In the genomic region with DNA sequence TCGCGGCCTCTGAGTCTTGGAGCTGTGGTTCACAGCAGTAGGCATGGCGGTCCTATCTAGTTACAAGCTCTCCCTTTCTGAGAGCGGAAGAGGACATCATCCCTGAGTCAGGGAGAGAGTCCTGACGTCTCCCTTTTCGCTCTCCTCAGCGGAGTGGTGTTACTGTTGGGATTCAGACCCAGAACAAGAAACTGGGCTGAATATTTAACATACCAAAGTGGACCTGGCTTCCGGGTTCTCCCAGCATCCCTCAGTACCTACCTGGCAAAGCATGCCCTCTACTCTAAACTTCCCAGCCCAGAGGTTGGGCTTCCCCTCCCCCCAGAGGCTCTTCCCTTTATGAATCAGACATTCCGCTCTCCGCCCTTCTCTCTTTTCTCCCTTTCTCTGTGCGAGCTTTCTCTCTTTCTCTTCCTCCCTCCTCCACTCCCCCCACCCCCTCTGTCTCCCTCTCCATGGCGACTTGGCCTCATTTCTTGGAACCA, we compare ENCODE assay signal across 7 mouse cellular contexts. TPM values are rescaled to one million over a fixed set of nuclear protein-coding genes. Genes with fewer than 3 reads are reported as not detected.
DNase-seq lines count a peak whose midpoint lies in the region; ATAC-seq and TF ChIP-seq lines count a peak whose summit lies in the region.

No protein-coding gene starts in this region.

- H3K36me3 ChIP-seq in testis, adult 2 months (ENCODE audit: control insufficient read depth, insufficient read depth, low read length): no peaks in the 10 kb centered on the region
- H3K36me3 ChIP-seq in limb, embryonic 11.5 days (ENCODE audit: control insufficient read depth, insufficient read depth, low read length): no peaks in the 10 kb centered on the region

- no peaks in the 10 kb centered on the region; the same call in 1 of the 2 replicates for H3K27me3 ChIP-seq in testis, adult 2 months (ENCODE audit: control insufficient read depth, insufficient read depth, low read length)
- no peaks in the 10 kb centered on the region for H3K27me3 ChIP-seq in limb, embryonic 11.5 days (ENCODE audit: control insufficient read depth, insufficient read depth, low read length)

- intact Hi-C loops in heart, postnatal 10 days (cut with DNase I): loop anchor here (5.0 to 10.0 kb wide), 2 partner anchors 67 to 279 kb away; no protein-coding TSS in a partner anchor

- H3K9me3 ChIP-seq in limb, embryonic 11.5 days (ENCODE audit: control insufficient read depth, low read length): no peaks in the 10 kb centered on the region

- peaks cover 4% of the 10 kb centered on the region for H3K4me1 ChIP-seq in testis, adult 2 months (ENCODE audit: control insufficient read depth, insufficient read depth, low read length)
- peaks cover 5% of the 10 kb centered on the region for H3K4me1 ChIP-seq in limb, embryonic 11.5 days (ENCODE audit: control insufficient read depth, insufficient read depth, low read length)
- H3K4me1 ChIP-seq in olfactory bulb, adult 2 months (ENCODE audit: control insufficient read depth, insufficient read depth, low read length): peaks cover 18% of the 10 kb centered on the region

- no peak for TF ChIP-seq POLR2A in testis, adult 2 months (IDR thresholded peaks at IDR 0.05; ENCODE audit: control insufficient read depth, low read depth, low read length)
- TF ChIP-seq POLR2A in olfactory bulb, adult 2 months (IDR thresholded peaks at IDR 0.05; ENCODE audit: insufficient read depth, low read depth, low read length): no peak

- TF ChIP-seq CTCF in testis, adult 2 months (IDR thresholded peaks at IDR 0.05; ENCODE audit: control insufficient read depth, insufficient read depth, insufficient replicate concordance, low read depth, low read length): no peak
- no peak for TF ChIP-seq CTCF in olfactory bulb, adult 2 months (IDR thresholded peaks at IDR 0.05; ENCODE audit: insufficient read depth, low read depth, low read length)

- H3K4me3 ChIP-seq in testis, adult 2 months (ENCODE audit: control insufficient read depth, low read depth, low read length): peak overlapping the region; percentile 26
- H3K4me3 ChIP-seq in limb, embryonic 11.5 days (ENCODE audit: low read depth, low read length): 0 out of 2 replicates have a peak overlapping the region, but pooled peaks have one; percentile 24
- peak overlapping the region; percentile 38 for H3K4me3 ChIP-seq in olfactory bulb, adult 2 months (ENCODE audit: insufficient read depth, low read depth, low read length)

- H3K9ac ChIP-seq in limb, embryonic 11.5 days (ENCODE audit: low read length): peak overlapping the region; percentile 28; the same call in 1 of the 2 replicates

- DNase-seq in testis, postnatal 10 days (ENCODE audit: low spot score): no peak
- peak; percentile 53 for DNase-seq in embryo, embryonic 11 days
- DNase-seq in heart, postnatal 10 days: peak; percentile 48 to 56
- no peak for DNase-seq in limb, embryonic 11.5 days (ENCODE audit: low spot score)
- no peak for DNase-seq in layer of hippocampus, postnatal 36 days

- peak overlapping the region; percentile 45 for H3K4me2 ChIP-seq in limb, embryonic 11.5 days (ENCODE audit: low read depth, severe bottlenecking)

- WGBS in limb, embryonic 11.5 days: 24% methylated on average over 12 of the region's 12 CpGs
- WGBS in olfactory bulb, adult 2 months: 9% methylated on average over 12 of the region's 12 CpGs

- ATAC-seq in limb, embryonic 11.5 days (ENCODE audit: insufficient number of reproducible peaks, low FRiP score, low TSS enrichment, low read depth): no peak

- no peak overlapping the region for H3K27ac ChIP-seq in testis, adult 2 months (ENCODE audit: control insufficient read depth, insufficient read depth, low read depth, low read length)
- H3K27ac ChIP-seq in limb, embryonic 11.5 days (replicated peaks; ENCODE audit: low read depth, low read length): no peak overlapping the region
- peak overlapping the region; percentile 84 for H3K27ac ChIP-seq in olfactory bulb, adult 2 months (ENCODE audit: insufficient read depth, low read depth, low read length)

RNA-seq across cellular contexts. Expression of a gene that starts 5.3 kb away (rescaled TPM):
- polyA plus RNA-seq in testis, adult 2 months (2012; rRNA removed): 0.12 and 0.13 TPM in 2 replicates
- total RNA-seq in heart, postnatal 10 days (2021): not detected
- 2.9 and 3.5 TPM in 2 replicates for polyA plus RNA-seq in limb, embryonic 11.5 days (2014; fragmentation: Nextera tagmentation; extraction: Ambion mirVana)
- not detected in 2 replicates for polyA plus RNA-seq in olfactory bulb, adult 2 months (2012; ENCODE audit: insufficient read depth, insufficient read length, low replicate concordance, missing spikeins)
- under 1 TPM; 0.33 to 0.40 TPM for total RNA-seq in layer of hippocampus, postnatal 36 days (2021)

RNA-seq across cellular contexts. Expression of a gene that starts 55.9 kb away (rescaled TPM):
- 0.40 and 0.51 TPM in 2 replicates for polyA plus RNA-seq in testis, adult 2 months (2012; rRNA removed)
- 10 to 100 TPM; 22.0 to 23.1 TPM for total RNA-seq in heart, postnatal 10 days (2021)
- 21.8 and 24.1 TPM in 2 replicates for polyA plus RNA-seq in limb, embryonic 11.5 days (2014; fragmentation: Nextera tagmentation; extraction: Ambion mirVana)
- polyA plus RNA-seq in olfactory bulb, adult 2 months (2012; ENCODE audit: insufficient read depth, insufficient read length, low replicate concordance, missing spikeins): not detected in 2 replicates
- total RNA-seq in layer of hippocampus, postnatal 36 days (2021): 1 to 10 TPM; 7.9 to 9.0 TPM

Comparison
In these comparisons a context has a peak if more than half of its experiments do, and no peak if none do; other contexts are left out.
1. DNase-seq: peak in embryo, embryonic 11 days (single experiment) and heart, postnatal 10 days (2 of 2); none in testis, postnatal 10 days (single experiment), limb, embryonic 11.5 days (single experiment) and layer of hippocampus, postnatal 36 days (0 of 2).
2. Peak in every context shown above with its lines, with median percentiles within 50 percentile points of each other: H3K4me3 ChIP-seq.